Mouse (Mus musculus) brain, embryonic 14.5 days (tissue): Measurements from ENCODE around the gene Usp54.

Experiments used
- CTCF ChIP-seq: fragments of 200-500 bp; IDR thresholded peaks from 2 replicates; pipeline ENCODE4 v1.5.1; 2012; ENCODE audit warnings: inconsistent platforms, mild to moderate bottlenecking, moderate library complexity, borderline replicate concordance; ENCODE audit not compliant: insufficient read depth, insufficient read length; ENCODE audit errors: extremely low read depth
- POLR2A ChIP-seq: fragments of 200-500 bp; IDR thresholded peaks from 2 replicates; pipeline ENCODE4 v1.6.1; 2012; ENCODE audit warnings: mild to moderate bottlenecking, inconsistent platforms, borderline replicate concordance; ENCODE audit not compliant: poor library complexity, insufficient read depth, insufficient read length, severe bottlenecking; ENCODE audit errors: extremely low read depth

DNA sequence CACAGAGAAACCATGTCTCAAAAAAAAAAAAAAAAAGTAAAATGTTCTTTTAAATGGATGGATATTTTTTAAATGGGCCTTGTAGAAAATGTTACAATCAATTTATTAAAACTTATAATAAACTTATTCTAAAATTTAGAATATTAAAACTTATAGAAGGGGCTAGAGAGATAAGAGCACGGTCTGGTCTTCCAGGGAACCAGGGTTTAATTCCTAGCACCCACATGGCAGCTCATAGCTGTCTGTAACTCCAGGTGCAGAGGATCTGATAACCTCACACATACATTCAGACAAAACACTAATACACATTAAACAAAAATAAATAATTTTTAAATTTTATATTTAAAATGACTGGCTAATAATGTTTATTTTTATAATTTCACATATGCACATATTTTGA is 39.6 kb downstream of the Usp54 start:
- no peak for TF ChIP-seq CTCF
- TF ChIP-seq POLR2A: no peak
